Mouse (Mus musculus) embryonic facial prominence, embryonic 11.5 days (tissue): ENCODE data around the gene Klk1b1. TPM values are rescaled to one million over a fixed set of nuclear protein-coding genes. Genes with fewer than 3 reads are reported as not detected.

ENCODE experiments used
- ATAC-seq: fragments of 200-750 bp; cut with Nextera tagmentation; replicated peaks from 2 replicates; pipeline ENCODE4 v1.8.0; 2017; ENCODE audit warnings: low read depth; ENCODE audit not compliant: insufficient number of reproducible peaks, low FRiP score, low TSS enrichment
- DNase-seq: peaks from one replicate; pipeline ENCODE4 v3.0.0-alpha.2; 2015; ENCODE audit warnings: low spot score
- H3K27ac ChIP-seq: fragments of 300-500 bp; sonication (generic); replicated peaks from 2 replicates; pipeline ENCODE4 v1.5.1; 2014; ENCODE audit warnings: mild to moderate bottlenecking, low read depth, low read length, control low read depth
- H3K27me3 ChIP-seq: fragments of 300-500 bp; sonication (generic); 2 replicates; pipeline ENCODE4 v1.6.1; 2014; ENCODE audit warnings: mild to moderate bottlenecking, low read length, moderate library complexity, mixed read lengths; ENCODE audit not compliant: control insufficient read depth, insufficient read depth
- H3K36me3 ChIP-seq: fragments of 300-500 bp; sonication (generic); replicated peaks from 2 replicates; pipeline ENCODE4 v1.6.1; 2014; ENCODE audit warnings: low read depth, mild to moderate bottlenecking, low read length, moderate library complexity, mixed read lengths; ENCODE audit not compliant: control insufficient read depth, insufficient read depth
- H3K4me1 ChIP-seq: fragments of 300-500 bp; sonication (generic); 2 replicates; pipeline ENCODE4 v1.6.1; 2014; ENCODE audit warnings: low read length, mixed read lengths; ENCODE audit not compliant: control insufficient read depth, insufficient read depth
- H3K4me2 ChIP-seq: fragments of 300-500 bp; sonication (generic); 2 replicates; pipeline ENCODE4 v1.6.1; 2014; ENCODE audit warnings: low read depth, mild to moderate bottlenecking, control low read depth, low read length, moderate library complexity
- H3K4me3 ChIP-seq: fragments of 300-500 bp; sonication (generic); 2 replicates; pipeline ENCODE4 v1.5.1; 2014; ENCODE audit warnings: low read depth, low read length, control low read depth
- H3K9ac ChIP-seq: fragments of 300-500 bp; sonication (generic); replicated peaks from 2 replicates; pipeline ENCODE4 v1.6.1; 2014; ENCODE audit warnings: mild to moderate bottlenecking, control low read depth, low read length
- H3K9me3 ChIP-seq: fragments of 300-500 bp; sonication (generic); replicated peaks from 2 replicates; pipeline ENCODE4 v1.6.1; 2016; ENCODE audit warnings: mild to moderate bottlenecking, low read length, inconsistent platforms, mixed read lengths; ENCODE audit not compliant: control insufficient read depth
- WGBS: fragments of 180-500 bp; shearing (Covaris S2); extraction: QIAGEN DNeasy Blood & Tissue Kit; methylation state at CpG from one replicate; pipeline ENCODE4 v1.1.7; 2014; 5-methylcytosine and 5-hydroxymethylcytosine counted together
- polyA plus RNA-seq: library from polyadenylated mRNA; unstranded; fragments of >200 nt; fragmentation: Nextera tagmentation; extraction: Ambion mirVana; gene quantifications from 2 replicates; pipeline ENCODE4 v1.2.1, GENCODE M21; 2014

The Klk1b1 gene
- not detected in 2 replicates for polyA plus RNA-seq

DNA sequence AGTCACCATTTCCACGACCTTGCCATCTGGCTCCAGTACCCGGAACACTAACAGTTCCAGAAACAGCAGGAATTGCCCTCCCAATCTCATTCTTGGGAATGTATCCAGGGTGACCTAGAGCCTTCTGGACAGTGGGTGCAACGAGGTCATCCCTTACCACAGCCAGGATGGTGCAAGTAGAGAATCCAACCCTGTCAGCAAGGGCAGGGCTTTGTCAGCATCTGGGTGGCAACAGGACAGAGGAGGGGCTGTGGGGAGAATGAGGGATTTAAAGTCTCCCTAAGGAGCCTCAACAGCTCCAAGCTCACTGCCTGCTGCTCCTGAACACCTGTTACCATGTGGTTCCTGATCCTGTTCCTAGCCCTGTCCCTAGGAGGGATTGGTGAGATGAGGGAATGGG is at the start of gene Klk1b1:
Klk1b1 (plus strand) TSS at position 301 of the 400 bp plus-strand sequence.
- H3K4me3 ChIP-seq = no peak within 1 kb of the TSS
- no peak within 1 kb of the TSS for H3K27ac ChIP-seq
- 67% methylated on average over 3 of the region's 3 CpGs for WGBS
- no peaks in the 10 kb centered on the region for H3K36me3 ChIP-seq
- DNase-seq = no peak
- H3K9ac ChIP-seq = no peak within 1 kb of the TSS
- H3K27me3 ChIP-seq = no peaks in the 10 kb centered on the region
- H3K4me1 ChIP-seq = no peaks in the 10 kb centered on the region
- no peak for ATAC-seq
- no peaks in the 10 kb centered on the region for H3K9me3 ChIP-seq
- no peak within 1 kb of the TSS for H3K4me2 ChIP-seq

GRCm38 (mm10) chr7:43918426-43918825 is 48.1 kb upstream of the Klk1b1 start:
- H3K36me3 ChIP-seq = no peaks in the 10 kb centered on the region
- no peak overlapping the region for H3K9ac ChIP-seq
- WGBS = 87% methylated on average over 13 of the region's 13 CpGs
- no peaks in the 10 kb centered on the region for H3K4me1 ChIP-seq
- H3K27me3 ChIP-seq = no peaks in the 10 kb centered on the region
- H3K4me3 ChIP-seq = no peak overlapping the region
- no peak overlapping the region for H3K4me2 ChIP-seq
- no peak for ATAC-seq
- no peaks in the 10 kb centered on the region for H3K9me3 ChIP-seq
- H3K27ac ChIP-seq = no peak overlapping the region
- no peak for DNase-seq

- ATAC-seq = no peak
- Histone ChIP-seq H3K27ac (no peak overlapping the region), H3K9ac (no peak overlapping the region), H3K36me3 (no peaks in the 10 kb centered on the region), H3K4me1 (no peaks in the 10 kb centered on the region), H3K27me3 (no peaks in the 10 kb centered on the region), H3K4me2 (no peak overlapping the region), H3K4me3 (no peak overlapping the region), H3K9me3 (no peaks in the 10 kb centered on the region)
- whole genome bisulfite sequencing = 79% methylated on average over 8 of the region's 8 CpGs
- DNase-seq = no peak
Observed at GRCm38 (mm10) chr7:43918871-43919270, 47.7 kb upstream of the Klk1b1 start.

- Histone ChIP-seq H3K27ac (no peak overlapping the region), H3K9ac (no peak overlapping the region), H3K4me2 (no peak overlapping the region), H3K36me3 (no peaks in the 10 kb centered on the region), H3K4me1 (no peaks in the 10 kb centered on the region), H3K9me3 (no peaks in the 10 kb centered on the region), H3K27me3 (no peaks in the 10 kb centered on the region), H3K4me3 (no peak overlapping the region)
- ATAC-seq (peak; percentile 84), DNase-seq (peak; percentile 85)
- 32% methylated on average over 14 of the region's 14 CpGs for WGBS
Observed at GRCm38 (mm10) chr7:43919559-43920451, 46.7 kb upstream of the Klk1b1 start.

DNA sequence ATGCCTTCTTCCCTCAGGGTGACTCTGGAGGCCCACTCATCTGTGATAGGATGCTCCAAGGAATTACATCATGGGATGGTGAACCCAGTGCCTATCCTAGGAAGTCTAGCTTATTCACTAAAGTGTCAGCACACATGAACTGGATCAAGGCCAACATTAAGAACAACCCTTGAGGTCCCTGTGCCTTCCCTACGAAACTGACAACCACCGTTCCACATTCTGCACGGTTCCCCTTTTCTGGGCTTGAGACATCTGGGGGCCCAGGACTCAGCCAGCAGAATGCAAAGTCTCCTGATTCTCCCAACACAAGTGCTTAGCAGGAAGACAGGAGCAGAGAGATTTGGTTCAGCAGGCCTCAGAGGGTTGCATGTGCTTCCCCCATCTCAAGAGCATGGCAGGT is 46.0 kb upstream of the Klk1b1 start:
- H3K27ac ChIP-seq = no peak overlapping the region
- H3K4me1 ChIP-seq = no peaks in the 10 kb centered on the region
- H3K36me3 ChIP-seq = no peaks in the 10 kb centered on the region
- H3K27me3 ChIP-seq = no peaks in the 10 kb centered on the region
- no peak for ATAC-seq
- 83% methylated on average over 3 of the region's 3 CpGs for WGBS
- H3K9ac ChIP-seq = no peak overlapping the region
- no peaks in the 10 kb centered on the region for H3K9me3 ChIP-seq
- H3K4me2 ChIP-seq = no peak overlapping the region
- H3K4me3 ChIP-seq = no peak overlapping the region
- DNase-seq = no peak

DNA sequence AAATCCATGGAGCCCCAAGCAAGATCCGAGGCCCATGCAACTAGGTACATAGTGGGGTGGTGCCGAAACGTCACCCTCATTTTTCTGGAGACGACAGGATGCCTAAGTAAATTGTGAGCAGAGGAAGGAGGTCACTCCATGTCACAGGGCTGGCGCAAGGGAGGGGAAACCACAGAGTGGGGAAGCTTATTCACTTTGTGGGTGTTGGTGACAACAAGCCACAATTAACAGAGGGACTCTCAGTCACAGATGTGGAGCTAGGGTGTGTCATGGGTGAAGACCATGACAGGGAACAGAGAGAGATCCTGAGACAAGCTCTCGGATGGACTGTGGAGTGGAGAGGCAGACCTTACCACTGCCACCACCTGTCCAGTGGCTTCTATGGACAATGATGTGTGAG is 45.5 kb upstream of the Klk1b1 start:
- ATAC-seq = no peak
- H3K4me3 ChIP-seq = no peak overlapping the region
- H3K9ac ChIP-seq = no peak overlapping the region
- DNase-seq = no peak
- no peaks in the 10 kb centered on the region for H3K36me3 ChIP-seq
- no peaks in the 10 kb centered on the region for H3K4me1 ChIP-seq
- no peak overlapping the region for H3K27ac ChIP-seq
- 87% methylated on average over 6 of the region's 6 CpGs for WGBS
- no peak overlapping the region for H3K4me2 ChIP-seq
- H3K9me3 ChIP-seq = no peaks in the 10 kb centered on the region
- no peaks in the 10 kb centered on the region for H3K27me3 ChIP-seq

- H3K4me3 ChIP-seq = no peak overlapping the region
- H3K9me3 ChIP-seq = no peaks in the 10 kb centered on the region
- H3K4me1 ChIP-seq = no peaks in the 10 kb centered on the region
- no peak for ATAC-seq
- DNase-seq = no peak
- WGBS = 81% methylated on average over 2 of the region's 2 CpGs
- H3K27me3 ChIP-seq = no peaks in the 10 kb centered on the region
- H3K27ac ChIP-seq = no peak overlapping the region
- no peak overlapping the region for H3K4me2 ChIP-seq
- H3K9ac ChIP-seq = no peak overlapping the region
- no peaks in the 10 kb centered on the region for H3K36me3 ChIP-seq
Observed at GRCm38 (mm10) chr7:43921941-43922340, 44.6 kb upstream of the Klk1b1 start.

GRCm38 (mm10) chr7:43925985-43926384 is 40.6 kb upstream of the Klk1b1 start:
- no peak overlapping the region for H3K27ac ChIP-seq
- H3K4me3 ChIP-seq = no peak overlapping the region
- no peaks in the 10 kb centered on the region for H3K4me1 ChIP-seq
- no peaks in the 10 kb centered on the region for H3K9me3 ChIP-seq
- H3K27me3 ChIP-seq = no peaks in the 10 kb centered on the region
- DNase-seq (peak; percentile 36), ATAC-seq (no peak)
- H3K9ac ChIP-seq = no peak overlapping the region
- H3K36me3 ChIP-seq = no peaks in the 10 kb centered on the region
- WGBS = 65% methylated on average over 5 of the region's 5 CpGs
- no peak overlapping the region for H3K4me2 ChIP-seq
